Mouse (Mus musculus): ENCODE results near the gene Gm5127.

- TF ChIP-seq CTCF (IDR thresholded peaks at IDR 0.05; ENCODE audit: extremely low read depth, insufficient read length, insufficient replicate concordance, low read depth, low read length) (no peak), POLR2A (IDR thresholded peaks at IDR 0.05; ENCODE audit: low read depth, low read length) (no peak)
Observed at GRCm38 (mm10) chrX:106755272-106755671, 172.3 kb downstream of the Gm5127 start.

All from small intestine, adult 2 months (tissue).